Mouse (Mus musculus) kidney, adult 2 months (tissue): ENCODE results near the gene Shcbp1l.
"Not testable (repeated sequence)": the region's sequence is repeated elsewhere in the genome, so short reads cannot be mapped to it uniquely, and the experiment has no call there.

Experiments
- CTCF ChIP-seq: fragments of 200-500 bp; conservative IDR thresholded peaks from 2 replicates; pipeline ENCODE4 v1.5.1; 2011; ENCODE audit warnings: low read depth, mild to moderate bottlenecking, control low read depth, low read length, moderate library complexity, mixed read lengths; ENCODE audit not compliant: insufficient read depth, insufficient read length
- POLR2A ChIP-seq: fragments of 200-500 bp; IDR thresholded peaks from one replicate; pipeline ENCODE4 v1.6.1; 2011; ENCODE audit warnings: low read depth, low read length, control low read depth

DNA sequence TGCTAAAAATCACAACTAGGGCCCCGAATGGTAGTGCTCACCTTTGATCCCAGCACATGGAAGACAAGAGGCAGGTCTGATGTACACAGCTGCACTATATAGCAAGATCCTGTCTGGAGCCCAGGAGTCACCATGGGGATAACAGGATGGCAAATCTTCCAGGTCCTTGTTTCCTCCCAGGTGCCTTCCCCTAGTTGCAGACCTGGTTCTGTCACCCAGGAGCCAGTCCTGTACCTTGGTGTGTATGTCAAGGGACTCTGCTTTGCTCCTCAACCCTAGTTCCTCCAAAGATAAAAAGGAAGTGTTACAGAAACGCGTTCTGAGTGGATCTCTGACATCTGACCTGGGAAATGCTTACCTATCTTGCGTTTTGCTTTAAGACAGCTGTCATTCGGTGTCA, 16.7 kb upstream of the Shcbp1l start:
- TF ChIP-seq CTCF, POLR2A: not testable (repeated sequence)
